Mouse (Mus musculus) forebrain, embryonic 10.5 days (tissue): ENCODE measurements around the gene Hrh3. TPM values are rescaled to one million over a fixed set of nuclear protein-coding genes. Genes with fewer than 3 reads are reported as not detected.

ENCODE experiments used
- DNase-seq: peaks from one replicate; pipeline ENCODE4 v3.0.0-alpha.2; 2017; ENCODE audit warnings: low spot score; ENCODE audit errors: extremely low spot score
- H3K27ac ChIP-seq: fragments of 300-500 bp; sonication (generic); 2 replicates; pipeline ENCODE4 v1.5.1; 2016; ENCODE audit warnings: mild to moderate bottlenecking
- H3K27me3 ChIP-seq: fragments of 300-500 bp; sonication (generic); 2 replicates; pipeline ENCODE4 v1.6.1; 2016; ENCODE audit warnings: mild to moderate bottlenecking; ENCODE audit not compliant: poor library complexity, severe bottlenecking
- H3K36me3 ChIP-seq: fragments of 300-500 bp; sonication (generic); replicated peaks from 2 replicates; pipeline ENCODE4 v1.6.1; 2016; ENCODE audit warnings: mild to moderate bottlenecking, moderate library complexity
- H3K4me1 ChIP-seq: fragments of 300-500 bp; sonication (generic); 2 replicates; pipeline ENCODE4 v1.6.1; 2016
- H3K4me3 ChIP-seq: fragments of 300-500 bp; sonication (generic); 2 replicates; pipeline ENCODE4 v1.5.1; 2016; ENCODE audit warnings: mild to moderate bottlenecking, moderate library complexity
- H3K9me3 ChIP-seq: fragments of 300-500 bp; sonication (generic); 2 replicates; pipeline ENCODE4 v1.6.1; 2016; ENCODE audit warnings: mild to moderate bottlenecking, moderate library complexity
- WGBS: fragments of 180-500 bp; shearing (Covaris S2); methylation state at CpG from one replicate; pipeline ENCODE4 v1.1.7; 2016; 5-methylcytosine and 5-hydroxymethylcytosine counted together
- polyA plus RNA-seq: library from polyadenylated mRNA; unstranded; fragments of >200 nt; fragmentation: Nextera tagmentation; extraction: Ambion mirVana; gene quantifications from 2 replicates; pipeline ENCODE4 v1.2.1, GENCODE M21; 2016

Gene Hrh3
- polyA plus RNA-seq, result 1.1 and 1.3 TPM in 2 replicates

DNA sequence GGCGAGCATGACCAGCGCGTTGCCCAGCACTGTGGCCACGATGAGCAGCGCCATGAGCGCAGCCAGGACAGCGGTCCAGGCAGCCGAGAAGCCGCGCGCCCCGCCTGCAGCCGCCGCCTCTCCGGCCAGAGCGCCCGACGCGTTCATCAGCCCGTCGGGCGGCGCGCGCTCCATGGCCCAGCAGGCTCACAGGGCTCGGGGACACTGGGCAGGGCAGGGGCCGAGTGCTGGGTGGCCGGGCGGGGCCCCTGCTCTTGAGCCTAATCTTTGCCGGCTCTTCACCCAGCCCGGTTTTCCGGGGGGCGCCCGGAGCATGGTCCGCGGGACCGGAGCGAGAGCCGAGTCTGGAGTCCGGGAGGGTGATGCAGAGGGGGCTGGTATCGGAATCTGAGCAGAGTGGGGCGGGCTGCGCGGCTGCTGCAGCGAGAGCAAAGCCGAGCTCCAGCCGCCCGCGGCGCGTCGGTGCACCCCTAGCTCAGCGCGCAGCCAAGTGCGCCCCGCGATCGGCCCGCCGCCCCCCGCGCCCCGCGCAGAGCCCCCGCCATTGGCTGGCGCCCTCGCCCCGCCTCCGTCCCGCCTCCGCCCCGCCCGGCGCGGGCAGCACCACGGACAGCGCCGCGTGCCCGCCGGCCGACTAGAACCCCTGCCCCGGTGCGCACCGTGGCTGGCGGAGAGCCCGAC is at the start of gene Hrh3:
TSS of gene Hrh3 (minus strand) at position 511 of the 681 bp plus-strand sequence.
- H3K27ac ChIP-seq, result peak within 1 kb of the TSS; percentile 62
- peaks cover 44% of the 10 kb centered on the region for H3K4me1 ChIP-seq
- no peaks in the 10 kb centered on the region for H3K9me3 ChIP-seq
- under 1% methylated on average over 82 of the region's 87 CpGs for WGBS
- peaks cover 79% of the 10 kb centered on the region for H3K27me3 ChIP-seq
- peak within 1 kb of the TSS; percentile 64 for H3K4me3 ChIP-seq
- peak; percentile 75 for DNase-seq
- no peaks in the 10 kb centered on the region for H3K36me3 ChIP-seq

DNA sequence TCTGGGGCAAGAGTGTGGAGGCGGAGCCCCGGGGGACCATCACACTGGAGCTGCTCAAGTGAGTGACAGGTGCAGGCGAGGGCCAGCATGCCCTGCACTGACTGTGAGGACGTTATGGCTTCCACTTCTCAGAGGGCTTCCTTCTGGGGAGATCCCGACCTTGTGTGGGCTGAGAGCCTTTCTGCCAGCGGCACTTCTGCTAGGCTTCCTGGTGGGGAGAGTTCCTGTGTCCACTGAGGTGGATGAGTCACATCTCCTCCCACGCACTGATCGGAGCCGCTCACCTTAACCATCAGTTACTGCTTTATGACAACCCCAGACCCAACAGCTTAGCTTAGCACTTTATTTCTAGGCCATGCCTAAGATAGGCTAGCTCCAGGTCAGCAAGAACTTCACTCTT is 44.3 kb upstream of the Hrh3 start:
- DNase-seq, result no peak
- H3K27me3 ChIP-seq, result no peaks in the 10 kb centered on the region
- no peaks in the 10 kb centered on the region for H3K9me3 ChIP-seq
- WGBS, result 88% methylated on average over 9 of the region's 9 CpGs
- no peak overlapping the region for H3K27ac ChIP-seq
- H3K4me3 ChIP-seq, result no peak overlapping the region
- no peaks in the 10 kb centered on the region for H3K4me1 ChIP-seq
- H3K36me3 ChIP-seq, result peaks cover 79% of the 10 kb centered on the region

DNA sequence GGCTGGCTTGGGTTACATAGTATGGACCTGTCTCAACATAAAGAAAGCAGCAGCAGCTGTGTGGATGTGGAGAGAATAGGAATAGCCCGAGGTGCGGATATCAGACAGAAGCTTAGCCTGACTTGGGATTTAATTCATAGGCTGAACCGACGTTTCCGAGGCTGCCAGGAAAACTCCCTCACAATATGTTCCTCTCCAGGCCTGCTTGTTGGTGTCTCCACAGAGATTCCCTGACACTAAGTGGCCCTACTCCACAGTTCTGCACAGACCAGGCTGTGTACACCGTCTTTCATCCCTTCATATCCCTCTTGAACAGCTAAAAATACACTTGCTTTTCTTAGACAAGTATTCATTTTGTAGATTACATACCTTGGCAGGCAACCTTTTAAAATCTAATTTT is 43.1 kb upstream of the Hrh3 start:
- Histone ChIP-seq H3K9me3 (no peaks in the 10 kb centered on the region), H3K4me3 (no peak overlapping the region), H3K4me1 (no peaks in the 10 kb centered on the region), H3K36me3 (peaks cover 71% of the 10 kb centered on the region), H3K27me3 (no peaks in the 10 kb centered on the region), H3K27ac (no peak overlapping the region)
- no peak for DNase-seq
- 91% methylated on average over 6 of the region's 6 CpGs for WGBS

DNA sequence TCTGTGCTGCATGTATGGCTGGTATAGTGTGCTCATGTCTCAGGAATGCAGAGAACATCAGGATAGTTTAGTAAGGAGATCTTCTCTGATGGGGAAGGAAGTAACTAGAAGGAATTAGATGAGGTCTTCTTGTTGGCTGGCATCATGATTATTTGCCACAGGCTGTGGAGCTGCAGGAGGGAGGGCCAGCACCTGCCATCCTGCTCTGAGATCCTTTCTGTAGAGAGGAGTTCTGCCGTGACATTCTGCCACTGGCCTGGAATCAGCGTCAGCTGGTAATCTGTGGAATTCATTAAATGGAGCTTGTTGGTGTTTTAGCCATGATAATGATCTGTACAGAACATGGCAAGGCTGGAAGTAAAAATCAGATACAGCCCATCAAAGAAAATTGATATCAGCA is 41.8 kb upstream of the Hrh3 start:
- 95% methylated on average over 2 of the region's 2 CpGs for WGBS
- Histone ChIP-seq H3K36me3 (peaks cover 67% of the 10 kb centered on the region), H3K27ac (no peak overlapping the region), H3K4me3 (no peak overlapping the region), H3K9me3 (no peaks in the 10 kb centered on the region), H3K27me3 (no peaks in the 10 kb centered on the region), H3K4me1 (no peaks in the 10 kb centered on the region)
- no peak for DNase-seq

- 87% methylated on average over 5 of the region's 5 CpGs for WGBS
- H3K4me1 ChIP-seq, result no peaks in the 10 kb centered on the region
Measured at GRCm38 (mm10) chr2:180135414-180135813, 31.1 kb upstream of the Hrh3 start.

GRCm38 (mm10) chr2:180133911-180134310 is 29.6 kb upstream of the Hrh3 start:
- Histone ChIP-seq H3K9me3 (no peaks in the 10 kb centered on the region), H3K36me3 (peaks cover 7% of the 10 kb centered on the region), H3K27me3 (no peaks in the 10 kb centered on the region), H3K27ac (no peak overlapping the region), H3K4me3 (no peak overlapping the region), H3K4me1 (no peaks in the 10 kb centered on the region)
- no peak for DNase-seq
- WGBS, result 85% methylated on average over 3 of the region's 3 CpGs

More at GRCm38 (mm10) chr2:180135414-180135813, 31.1 kb upstream of the Hrh3 start:
- no peak overlapping the region for H3K4me3 ChIP-seq
- no peaks in the 10 kb centered on the region for H3K27me3 ChIP-seq
- H3K36me3 ChIP-seq, result peaks cover 8% of the 10 kb centered on the region
- no peak overlapping the region for H3K27ac ChIP-seq
- H3K9me3 ChIP-seq, result no peaks in the 10 kb centered on the region
- DNase-seq, result no peak

- H3K4me3 ChIP-seq, result no peak overlapping the region
- no peak overlapping the region for H3K27ac ChIP-seq
- WGBS, result 94% methylated on average over 4 of the region's 4 CpGs
- H3K27me3 ChIP-seq, result no peaks in the 10 kb centered on the region
- no peaks in the 10 kb centered on the region for H3K4me1 ChIP-seq
- H3K9me3 ChIP-seq, result no peaks in the 10 kb centered on the region
- H3K36me3 ChIP-seq, result 0 out of 2 replicates have a peak, but pooled peaks cover under 1% of the 10 kb centered on the region
- no peak for DNase-seq
Measured at GRCm38 (mm10) chr2:180133231-180133630, 28.9 kb upstream of the Hrh3 start.

DNA sequence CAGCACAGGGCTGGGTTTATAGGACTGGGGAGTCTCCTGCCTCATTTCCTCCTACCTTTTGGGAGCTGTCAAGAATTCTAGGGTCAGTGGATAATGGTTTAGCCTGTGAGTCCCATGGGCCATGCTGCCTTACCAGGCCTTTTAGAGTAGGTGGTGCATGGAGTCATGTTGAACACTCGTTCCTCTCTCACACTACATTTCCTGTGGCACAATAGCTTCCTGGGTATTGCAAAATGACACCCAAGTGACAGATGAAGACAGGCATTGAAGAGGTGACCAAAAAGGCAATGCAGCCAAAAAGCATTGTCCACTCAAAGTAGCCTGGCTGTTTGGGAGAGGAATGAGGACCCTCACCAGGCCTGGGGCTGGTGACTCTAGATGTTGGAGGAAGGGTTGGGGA is 23.4 kb upstream of the Hrh3 start:
- WGBS, result 63% methylated on average over 1 of the region's 1 CpGs
- Histone ChIP-seq H3K36me3 (peaks cover 10% of the 10 kb centered on the region), H3K27ac (no peak overlapping the region), H3K4me3 (no peak overlapping the region), H3K27me3 (no peaks in the 10 kb centered on the region), H3K4me1 (peaks cover 29% of the 10 kb centered on the region), H3K9me3 (no peaks in the 10 kb centered on the region)
- no peak for DNase-seq

DNA sequence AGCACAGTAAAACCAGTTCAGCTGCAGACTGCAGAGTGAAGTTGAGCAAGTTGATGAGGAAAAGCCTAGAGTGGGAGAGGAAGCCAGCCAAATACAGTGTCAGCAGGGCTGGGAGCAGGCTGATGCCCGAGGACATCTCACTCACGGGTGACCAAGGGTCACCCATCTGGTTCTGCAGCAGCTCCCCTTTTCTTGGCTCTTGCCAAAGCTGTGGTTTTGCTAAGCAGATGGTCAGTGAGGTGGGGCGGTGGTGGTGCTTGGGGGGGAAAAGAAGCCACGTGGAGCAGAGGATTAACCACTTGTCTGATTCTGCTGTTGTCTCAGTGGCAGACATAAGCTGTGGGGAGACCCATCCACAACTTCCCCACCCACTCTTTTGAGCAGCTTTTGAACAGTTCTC is 21.9 kb upstream of the Hrh3 start:
- WGBS, result 24% methylated on average over 4 of the region's 4 CpGs
- Histone ChIP-seq H3K9me3 (no peaks in the 10 kb centered on the region), H3K4me3 (no peak overlapping the region), H3K27me3 (no peaks in the 10 kb centered on the region), H3K4me1 (peaks cover 29% of the 10 kb centered on the region), H3K36me3 (peaks cover 10% of the 10 kb centered on the region), H3K27ac (no peak overlapping the region)
- no peak for DNase-seq

GRCm38 (mm10) chr2:180124192-180124591 is 19.9 kb upstream of the Hrh3 start:
- no peak for DNase-seq
- Histone ChIP-seq H3K4me1 (peaks cover 39% of the 10 kb centered on the region), H3K4me3 (no peak overlapping the region), H3K27me3 (no peaks in the 10 kb centered on the region), H3K9me3 (no peaks in the 10 kb centered on the region), H3K27ac (no peak overlapping the region), H3K36me3 (peaks cover 10% of the 10 kb centered on the region)
- WGBS, result 83% methylated on average over 2 of the region's 2 CpGs

DNA sequence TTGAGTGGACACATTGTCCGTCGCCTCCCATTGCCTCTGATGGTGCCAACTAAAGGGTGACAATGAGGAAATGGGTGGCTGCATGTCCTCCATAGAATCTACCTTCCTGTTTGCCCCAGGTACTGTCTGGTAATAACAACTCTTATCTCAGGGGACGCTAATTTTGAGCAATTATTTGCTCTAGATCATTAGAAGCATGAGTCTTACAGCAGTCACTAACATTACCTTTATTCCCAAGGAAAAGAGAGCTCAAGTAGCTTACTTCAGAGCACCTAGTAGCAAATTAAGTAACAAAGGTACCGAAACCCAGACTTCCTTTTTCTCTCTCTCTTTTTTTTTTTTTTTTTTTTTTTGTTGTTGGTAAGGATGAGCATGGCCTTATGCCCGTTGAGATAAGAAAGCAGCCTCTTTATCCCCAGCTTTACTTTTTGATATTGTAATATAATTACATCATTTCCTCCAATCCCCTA is 16.0 kb upstream of the Hrh3 start:
- Histone ChIP-seq H3K36me3 (peaks cover 10% of the 10 kb centered on the region), H3K9me3 (no peaks in the 10 kb centered on the region), H3K27ac (no peak overlapping the region), H3K4me1 (peaks cover 45% of the 10 kb centered on the region), H3K27me3 (no peaks in the 10 kb centered on the region), H3K4me3 (peak overlapping the region; percentile 83)
- no peak for DNase-seq
- 75% methylated on average over 5 of the region's 5 CpGs for WGBS

- Histone ChIP-seq H3K27ac (peak overlapping the region; percentile 86), H3K27me3 (no peaks in the 10 kb centered on the region), H3K9me3 (no peaks in the 10 kb centered on the region), H3K36me3 (peaks cover 10% of the 10 kb centered on the region), H3K4me3 (peak overlapping the region; percentile 83), H3K4me1 (peaks cover 52% of the 10 kb centered on the region)
- WGBS, result 2% methylated on average over 68 of the region's 68 CpGs
- DNase-seq, result peak; percentile 46
Measured at GRCm38 (mm10) chr2:180119439-180120291, 15.4 kb upstream of the Hrh3 start.
